Comparison of ENCODE assay signal across 8 mouse cellular contexts in the genomic region with DNA sequence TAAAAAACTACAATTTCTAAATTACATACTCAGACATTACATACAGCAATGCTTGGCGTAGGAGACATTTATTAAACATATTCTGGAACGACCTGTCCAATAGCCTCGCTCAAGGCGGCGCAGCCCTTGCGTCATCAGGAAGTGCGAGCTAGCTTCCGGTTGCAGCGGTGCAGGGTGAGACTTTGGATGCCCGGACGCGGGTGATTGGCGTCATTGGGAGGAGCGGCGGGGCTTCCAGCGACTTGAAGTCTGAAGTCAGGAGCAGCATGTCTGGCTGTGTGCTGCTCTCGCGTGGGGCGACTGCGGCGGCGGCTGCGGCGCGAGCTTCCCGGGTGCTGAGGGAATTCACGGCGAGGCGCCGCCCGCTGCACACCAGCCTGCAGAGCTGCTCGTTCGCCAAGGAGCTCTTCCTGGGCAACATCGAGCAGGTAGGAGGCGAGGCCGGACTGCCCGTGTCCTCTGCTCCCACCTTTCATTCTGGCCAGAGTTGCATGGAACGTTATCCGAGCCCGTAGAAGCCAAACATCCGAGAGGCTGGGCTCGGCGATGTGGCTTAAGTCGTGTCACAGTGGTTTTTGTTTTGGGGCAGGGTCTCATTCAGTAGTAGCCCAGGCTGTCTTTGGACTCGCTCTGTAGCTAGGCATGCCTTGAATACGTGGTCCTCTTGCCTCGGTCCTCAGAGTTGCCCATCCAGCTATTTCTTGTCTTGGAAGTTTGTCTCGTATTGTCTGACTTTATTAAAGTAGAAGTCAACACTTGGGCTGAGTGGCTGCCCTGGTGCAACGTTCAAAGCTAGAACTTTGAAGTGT. TPM values are rescaled to one million over a fixed set of nuclear protein-coding genes. Genes with fewer than 3 reads are reported as not detected.
A peak's percentile ranks its signal among the peaks of the same experiment; 100 is the strongest.
DNase-seq lines count a peak whose midpoint lies in the region; ATAC-seq lines count a peak whose summit lies in the region.

Gene Acad9 (plus strand): TSS at position 137 of the 809 bp plus-strand sequence.

- peak; percentile 98 for ATAC-seq in hindbrain, embryonic 12.5 days (ENCODE audit: low FRiP score)

- no peaks in the 10 kb centered on the region for H3K9me3 ChIP-seq in hindbrain, embryonic 12.5 days (replicated peaks)

- peak within 1 kb of the TSS; percentile 76 for H3K9ac ChIP-seq in hindbrain, embryonic 12.5 days

- peaks cover 19% of the 10 kb centered on the region for H3K4me1 ChIP-seq in hindbrain, embryonic 12.5 days

- peaks cover 9% of the 10 kb centered on the region; the same call in 1 of the 2 replicates for H3K36me3 ChIP-seq in hindbrain, embryonic 12.5 days

- H3K27ac ChIP-seq in hindbrain, embryonic 12.5 days = peak within 1 kb of the TSS; percentile 40; the same call in 1 of the 2 replicates

- H3K4me3 ChIP-seq in hindbrain, embryonic 12.5 days = peak within 1 kb of the TSS; percentile 73

- peak within 1 kb of the TSS; percentile 80 for H3K4me2 ChIP-seq in hindbrain, embryonic 12.5 days (replicated peaks)

- peaks cover under 1% of the 10 kb centered on the region; the same call in 1 of the 2 replicates for H3K27me3 ChIP-seq in hindbrain, embryonic 12.5 days

- 2% methylated on average over 49 of the region's 49 CpGs for WGBS in hindbrain, embryonic 12.5 days

- DNase-seq in Muller cell, postnatal 12 days (ENCODE audit: inconsistent ontology term) = peak; percentile 96
- peak; percentile 94 for DNase-seq in cerebellum, adult 9-11 months
- DNase-seq in frontal cortex, postnatal 10 days (ENCODE audit: low spot score in 2 of 2) = peak; percentile 94 to 95
- peak; percentile 91 to 97 for DNase-seq in layer of hippocampus, postnatal 14 days (ENCODE audit: low spot score in 2 of 2)
- peak; percentile 94 for DNase-seq in lung, postnatal 14 days
- peak; percentile 91 for DNase-seq in retina, adult 2 months (ENCODE audit: low read depth, low spot score)
- peak; percentile 90 to 94 for DNase-seq in thymus, postnatal 36 days

RNA-seq across cellular contexts. Expression of gene Acad9, which starts in this region (rescaled TPM):
- polyA plus RNA-seq in hindbrain, embryonic 12.5 days (2016; fragmentation: Nextera tagmentation; extraction: Ambion mirVana) = 88.7 and 91.0 TPM in 2 replicates
- 10 to 100 TPM; 42.1 to 45.4 TPM for total RNA-seq in layer of hippocampus, postnatal 14 days (2021)

Comparison
In these comparisons a context has a peak if more than half of its experiments do, and no peak if none do; other contexts are left out.
1. Peak in every context shown above with its lines: DNase-seq, ATAC-seq, H3K4me3 ChIP-seq and H3K27ac ChIP-seq.